Mouse (Mus musculus): ENCODE results near the gene Luc7l3. TPM values are rescaled to one million over a fixed set of nuclear protein-coding genes. Genes with fewer than 3 reads are reported as not detected.

Gene Luc7l3
- total RNA-seq, 2 experiments from 2014 or later = 188 to 289 TPM

DNA sequence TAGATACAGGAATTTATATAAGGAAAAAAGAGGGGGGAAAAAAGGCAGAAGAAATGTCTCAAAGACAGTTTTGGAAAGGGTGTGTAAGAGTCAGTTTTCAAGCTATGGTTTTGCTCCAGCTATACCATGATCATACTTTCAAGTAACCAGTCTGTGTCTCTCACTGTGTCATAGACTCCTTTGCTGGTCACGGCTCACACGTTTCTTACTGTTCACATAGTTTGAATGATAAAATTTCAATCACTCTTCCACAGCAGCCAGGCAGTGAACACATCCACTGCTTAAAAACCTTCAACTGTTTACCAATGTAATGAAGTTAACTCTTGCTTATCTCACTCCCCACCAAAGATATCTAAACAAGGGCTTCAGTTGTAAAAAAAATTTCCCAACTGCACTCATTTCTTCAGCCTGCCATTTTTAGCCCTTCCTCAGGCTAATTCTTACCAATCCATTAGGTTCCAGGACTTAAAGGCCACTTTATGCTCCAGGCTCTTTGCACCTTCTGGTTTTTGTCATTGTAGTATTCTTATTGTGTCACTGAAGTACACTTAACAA is 7.6 kb downstream of the Luc7l3 start:
- ATAC-seq (replicated peaks; ENCODE audit: poor library complexity) = peak; percentile 41

DNA sequence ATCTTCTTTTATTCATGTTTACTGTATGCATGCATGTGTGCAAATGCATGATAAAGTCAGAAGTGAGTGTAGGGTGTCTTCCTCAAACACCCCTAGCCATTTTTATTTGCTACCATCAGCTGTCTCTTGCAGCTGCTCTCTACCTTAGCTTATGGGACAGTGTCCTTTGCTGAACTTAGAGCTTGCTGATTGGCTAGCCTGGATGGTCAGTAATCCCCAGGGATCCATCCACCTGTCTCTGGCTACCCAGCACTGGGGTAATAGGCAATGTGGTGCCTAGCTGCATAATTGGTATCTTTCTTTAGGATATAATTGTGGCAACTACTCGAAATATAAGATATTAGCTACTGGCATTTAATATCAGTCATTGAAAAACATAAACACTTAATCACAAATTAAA is 9.1 kb downstream of the Luc7l3 start:
- ATAC-seq (replicated peaks; ENCODE audit: poor library complexity) = no peak

DNA sequence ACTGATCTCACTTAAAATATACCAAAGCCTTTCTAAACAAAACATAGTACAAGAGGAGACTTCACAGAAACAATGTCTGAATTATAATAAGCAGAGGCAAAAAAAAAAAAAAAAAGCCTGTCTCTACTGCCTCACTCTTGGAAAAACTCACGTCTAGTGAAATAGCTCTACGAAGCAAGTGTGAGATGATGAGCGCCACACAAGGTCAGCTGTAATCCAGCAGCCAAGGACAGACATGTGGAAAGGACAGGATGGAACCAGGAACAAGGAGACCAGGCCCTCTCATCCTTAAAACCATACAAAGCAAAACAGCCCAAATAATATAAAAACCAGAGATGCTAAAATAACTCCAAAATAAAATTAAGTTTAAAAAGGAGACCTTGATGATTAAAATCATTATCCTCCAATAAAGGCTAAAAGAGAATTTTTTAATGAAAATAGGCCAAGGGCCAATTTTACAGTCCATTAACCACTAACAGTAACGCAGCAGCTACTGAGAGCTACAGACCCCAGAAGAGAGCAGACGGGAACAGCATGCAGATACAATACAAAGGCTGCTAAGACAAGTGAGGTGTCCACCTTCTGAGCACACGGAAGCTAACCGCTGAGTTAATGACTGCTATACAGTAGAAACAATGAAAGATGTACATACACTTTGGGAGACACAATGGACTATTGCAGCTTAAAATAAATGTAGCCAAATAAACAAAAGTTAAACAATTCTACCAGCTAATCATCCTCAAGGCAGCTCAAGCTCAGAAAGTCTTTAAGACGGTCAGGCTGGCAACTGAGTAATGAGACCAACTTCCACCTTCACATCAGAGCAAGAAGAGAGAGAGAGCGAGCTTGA is 26.6 kb downstream of the Luc7l3 start:
- no peak for ATAC-seq (replicated peaks; ENCODE audit: poor library complexity)

GRCm38 (mm10) chr11:94290062-94290740 is 31.6 kb downstream of the Luc7l3 start:
- peak; percentile 80 for ATAC-seq (replicated peaks; ENCODE audit: poor library complexity)

- ATAC-seq (replicated peaks; ENCODE audit: poor library complexity) = no peak
Measured at GRCm38 (mm10) chr11:94287105-94287504, 34.7 kb downstream of the Luc7l3 start.

- 0 out of 2 replicates have a peak, but pooled peaks have one; percentile 9 for ATAC-seq (replicated peaks; ENCODE audit: poor library complexity)
Measured at GRCm38 (mm10) chr11:94285886-94286574, 35.8 kb downstream of the Luc7l3 start.

GRCm38 (mm10) chr11:94283536-94284099 is 38.2 kb downstream of the Luc7l3 start:
- ATAC-seq (replicated peaks; ENCODE audit: poor library complexity) = no peak

DNA sequence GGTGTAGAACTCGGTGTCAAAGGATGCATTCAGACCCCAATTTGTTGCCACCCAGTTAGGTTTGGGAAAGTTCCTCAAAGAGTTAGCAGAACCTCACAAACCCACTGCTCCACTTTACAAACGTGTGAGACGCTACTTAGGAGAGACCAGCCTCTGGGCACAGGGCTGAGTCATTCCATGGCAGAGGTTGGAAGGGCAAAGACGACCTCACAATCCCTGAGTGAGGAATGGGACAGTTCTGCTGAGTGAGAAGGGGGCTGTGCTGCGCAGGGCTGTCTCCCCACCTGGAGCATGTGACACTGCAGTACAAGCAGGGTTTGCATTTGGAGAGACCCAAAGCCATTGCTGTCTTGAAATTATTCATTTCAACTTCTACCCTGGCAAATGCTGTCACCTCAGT is 39.5 kb downstream of the Luc7l3 start:
- no peak for ATAC-seq (replicated peaks; ENCODE audit: poor library complexity)

DNA sequence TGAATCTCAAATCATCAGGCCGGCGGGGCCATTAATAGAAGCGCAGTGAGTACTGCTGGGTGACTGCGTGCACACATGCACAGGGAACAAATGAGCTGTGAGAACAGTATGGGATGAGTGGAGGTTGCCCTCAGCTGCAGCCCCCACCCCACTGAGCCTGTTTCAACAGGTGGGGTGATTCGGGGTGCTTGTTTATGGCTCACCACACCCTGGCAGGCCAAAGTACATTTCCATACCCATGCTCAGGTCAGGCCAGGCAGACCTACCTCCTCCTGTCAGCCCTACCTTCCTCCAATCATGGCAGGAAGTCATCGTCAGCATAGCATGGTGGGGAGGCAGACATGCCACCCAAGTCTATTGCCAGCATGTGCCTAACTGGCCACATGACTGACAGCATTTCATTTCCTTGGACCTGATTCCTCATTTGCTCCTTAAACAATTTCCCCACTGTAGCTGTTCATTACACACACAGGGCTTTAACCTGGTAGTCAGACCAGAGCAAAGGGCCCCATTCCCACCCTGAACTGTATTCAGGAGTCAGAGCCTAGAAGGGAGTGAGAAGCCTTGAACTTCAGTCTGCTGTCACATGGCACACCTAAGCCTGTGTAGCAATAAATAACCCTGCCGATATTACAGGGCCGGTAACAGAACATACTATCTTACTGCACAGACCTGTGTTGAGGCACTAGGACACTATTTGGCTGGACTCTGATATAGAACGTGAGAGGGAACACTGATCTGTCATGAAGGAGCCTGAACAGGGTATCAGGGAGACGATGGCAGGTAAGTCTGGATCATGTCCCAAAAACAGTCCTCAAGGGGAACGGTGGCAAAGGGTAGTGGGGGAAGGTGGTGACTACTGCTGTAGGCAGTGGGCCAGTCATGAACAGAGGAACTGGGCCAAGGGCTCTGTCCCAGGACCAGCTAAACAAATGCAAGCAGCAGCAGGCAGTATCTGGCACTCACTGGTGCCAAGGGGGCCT is 40.3 kb downstream of the Luc7l3 start, which contains the start of gene Gm21885:
TSS of gene Gm21885 (plus strand) at position 675 of the 983 bp plus-strand sequence.
- ATAC-seq (replicated peaks; ENCODE audit: poor library complexity) = peak; percentile 15; the same call in 1 of the 2 replicates

DNA sequence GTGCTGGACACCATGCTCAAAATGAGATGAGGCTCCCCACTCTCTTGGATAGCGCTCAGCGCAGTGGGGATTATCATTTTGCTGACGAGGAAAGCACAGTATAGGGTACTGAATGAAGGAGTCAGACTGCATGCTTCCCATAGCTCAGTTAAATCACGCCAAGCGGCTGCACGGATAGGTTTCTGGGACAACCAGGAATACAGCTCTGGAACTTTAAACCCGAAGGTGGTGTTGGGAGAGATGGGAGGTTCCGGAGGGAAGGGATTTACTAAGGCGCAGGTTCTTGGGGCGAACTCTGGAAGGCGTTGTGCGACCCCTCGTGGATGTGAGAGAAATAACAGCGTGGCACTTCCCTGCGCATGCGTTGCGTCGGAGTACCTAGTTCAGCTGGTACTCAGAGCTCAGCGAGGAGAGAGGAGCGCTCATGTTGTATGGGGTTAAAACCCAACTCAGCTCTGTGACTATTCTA is 44.9 kb downstream of the Luc7l3 start:
- ATAC-seq (replicated peaks; ENCODE audit: poor library complexity) = peak; percentile 82

- no peak for ATAC-seq (replicated peaks; ENCODE audit: poor library complexity)
Measured at GRCm38 (mm10) chr11:94275686-94276085, 46.1 kb downstream of the Luc7l3 start.

DNA sequence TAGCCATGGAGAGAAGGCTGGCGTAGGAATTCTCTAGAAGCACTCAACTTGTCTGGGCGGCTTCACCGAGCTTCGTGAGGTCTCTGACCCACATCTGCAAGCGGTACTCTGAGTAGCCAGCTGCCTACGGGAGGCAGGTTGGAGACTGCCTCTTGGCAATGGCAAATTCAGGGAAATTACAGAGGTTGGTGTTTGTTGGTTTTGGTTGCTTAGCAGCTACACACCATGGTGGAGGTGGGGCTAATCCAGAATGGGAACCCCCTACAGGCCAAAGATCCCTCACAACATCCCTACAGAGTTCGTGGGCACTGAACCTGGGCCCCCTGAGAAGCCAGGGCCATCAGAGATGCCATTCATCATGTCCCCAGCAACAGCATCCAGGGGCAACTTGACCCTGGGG is 46.6 kb downstream of the Luc7l3 start:
- ATAC-seq (replicated peaks; ENCODE audit: poor library complexity) = no peak

- ATAC-seq (replicated peaks; ENCODE audit: poor library complexity) = peak; percentile 59
Measured at GRCm38 (mm10) chr11:94274206-94274867, 47.5 kb downstream of the Luc7l3 start.

GRCm38 (mm10) chr11:94272960-94273927 is 48.5 kb downstream of the Luc7l3 start:
- ATAC-seq (replicated peaks; ENCODE audit: poor library complexity) = no peak

- ATAC-seq (replicated peaks; ENCODE audit: poor library complexity) = no peak
Measured at GRCm38 (mm10) chr11:94271015-94271414, 50.8 kb downstream of the Luc7l3 start.

- ATAC-seq (replicated peaks; ENCODE audit: poor library complexity) = no peak
Measured at GRCm38 (mm10) chr11:94269906-94270305, 51.9 kb downstream of the Luc7l3 start.

GRCm38 (mm10) chr11:94268761-94269160 is 53.0 kb downstream of the Luc7l3 start:
- ATAC-seq (replicated peaks; ENCODE audit: poor library complexity) = no peak

GRCm38 (mm10) chr11:94266155-94266554 is 55.6 kb downstream of the Luc7l3 start:
- 0 out of 2 replicates have a peak, but pooled peaks have one; percentile 23 for ATAC-seq (replicated peaks; ENCODE audit: poor library complexity)

Data from megakaryocyte progenitor cell, adult 5-6 weeks (primary cell).